Mouse (Mus musculus) olfactory bulb, adult 2 months (tissue): ENCODE measurements at regions not wholly inside any gene's neighbourhood (a gene's known extent, or its start where the extent isn't known, plus 50 kb on each side); places are given as distances from the start of the nearest gene placed in this dataset.

Experiments used
- CTCF ChIP-seq: fragments of 200-500 bp; IDR thresholded peaks from 2 replicates; pipeline ENCODE4 v1.5.1; 2012; ENCODE audit warnings: low read depth, mild to moderate bottlenecking, low read length, moderate library complexity; ENCODE audit not compliant: insufficient read depth
- POLR2A ChIP-seq: fragments of 200-500 bp; IDR thresholded peaks from 2 replicates; pipeline ENCODE4 v1.6.1; 2012; ENCODE audit warnings: mild to moderate bottlenecking, low read depth, low read length, moderate library complexity; ENCODE audit not compliant: insufficient read depth

- no peak for TF ChIP-seq POLR2A
- no peak for TF ChIP-seq CTCF
Measured at GRCm38 (mm10) chr16:91995459-91996190, 62.4 kb upstream of the Mrps6 start.
